Mouse (Mus musculus) hindbrain, embryonic 12.5 days (tissue): ENCODE results near the gene Cdhr3. TPM values are rescaled to one million over a fixed set of nuclear protein-coding genes. Genes with fewer than 3 reads are reported as not detected.
"Not testable (repeated sequence)": the region's sequence is repeated elsewhere in the genome, so short reads cannot be mapped to it uniquely, and the experiment has no call there.

Source experiments
- ATAC-seq: fragments of 200-750 bp; cut with Nextera tagmentation; 2 replicates; pipeline ENCODE4 v1.8.0; 2017; ENCODE audit warnings: moderate TSS enrichment; ENCODE audit not compliant: low FRiP score
- H3K27ac ChIP-seq: fragments of 300-500 bp; sonication (generic); 2 replicates; pipeline ENCODE4 v1.5.1; 2016; ENCODE audit warnings: mild to moderate bottlenecking
- H3K27me3 ChIP-seq: fragments of 300-500 bp; sonication (generic); 2 replicates; pipeline ENCODE4 v1.6.1; 2016; ENCODE audit warnings: mild to moderate bottlenecking
- H3K36me3 ChIP-seq: fragments of 300-500 bp; sonication (generic); 2 replicates; pipeline ENCODE4 v1.6.1; 2016; ENCODE audit warnings: mild to moderate bottlenecking
- H3K4me1 ChIP-seq: fragments of 300-500 bp; sonication (generic); 2 replicates; pipeline ENCODE4 v1.6.1; 2016
- H3K4me2 ChIP-seq: fragments of 300-500 bp; sonication (generic); replicated peaks from 2 replicates; pipeline ENCODE4 v1.6.1; 2016; ENCODE audit warnings: mild to moderate bottlenecking
- H3K4me3 ChIP-seq: fragments of 300-500 bp; sonication (generic); 2 replicates; pipeline ENCODE4 v1.5.1; 2016; ENCODE audit warnings: mild to moderate bottlenecking
- H3K9ac ChIP-seq: fragments of 300-500 bp; sonication (generic); 2 replicates; pipeline ENCODE4 v1.6.1; 2016; ENCODE audit warnings: mild to moderate bottlenecking, moderate library complexity
- H3K9me3 ChIP-seq: fragments of 300-500 bp; sonication (generic); replicated peaks from 2 replicates; pipeline ENCODE4 v1.6.1; 2016; ENCODE audit warnings: mild to moderate bottlenecking
- WGBS: fragments of 180-500 bp; shearing (Covaris S2); methylation state at CpG from one replicate; pipeline ENCODE4 v1.1.7; 2016; 5-methylcytosine and 5-hydroxymethylcytosine counted together
- polyA plus RNA-seq: library from polyadenylated mRNA; unstranded; fragments of >200 nt; fragmentation: Nextera tagmentation; extraction: Ambion mirVana; gene quantifications from 2 replicates; pipeline ENCODE4 v1.2.1, GENCODE M21; 2016

Cdhr3 gene
- polyA plus RNA-seq, 1 experiment from 2014 or later: 0.25 TPM

DNA sequence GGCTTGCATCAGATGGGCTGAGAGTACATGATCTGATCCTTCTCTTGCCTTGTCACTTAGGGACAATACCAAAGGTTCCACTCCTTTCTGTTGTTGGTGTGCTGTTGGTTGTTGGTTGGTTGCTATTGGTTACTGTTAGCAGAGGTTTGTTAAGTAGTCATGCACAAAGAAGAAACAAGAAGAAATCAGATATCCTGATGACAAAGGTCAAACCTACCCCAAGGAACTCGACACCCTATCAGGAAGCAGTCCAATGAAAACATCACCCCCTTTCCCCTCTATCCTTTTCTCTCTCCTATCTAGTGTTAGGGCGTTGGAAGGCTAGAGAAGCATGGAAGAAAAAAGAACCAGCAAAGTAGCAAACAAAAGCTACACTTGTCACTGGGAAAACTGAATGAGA is 23.7 kb downstream of the Cdhr3 start:
- H3K36me3 ChIP-seq: no peaks in the 10 kb centered on the region
- ATAC-seq: no peak
- no peak overlapping the region for H3K4me2 ChIP-seq
- 59% methylated on average over 2 of the region's 2 CpGs for WGBS
- H3K9ac ChIP-seq: no peak overlapping the region
- H3K4me3 ChIP-seq: no peak overlapping the region
- H3K9me3 ChIP-seq: no peaks in the 10 kb centered on the region
- H3K27ac ChIP-seq: no peak overlapping the region
- peaks cover 14% of the 10 kb centered on the region for H3K4me1 ChIP-seq
- no peaks in the 10 kb centered on the region for H3K27me3 ChIP-seq

DNA sequence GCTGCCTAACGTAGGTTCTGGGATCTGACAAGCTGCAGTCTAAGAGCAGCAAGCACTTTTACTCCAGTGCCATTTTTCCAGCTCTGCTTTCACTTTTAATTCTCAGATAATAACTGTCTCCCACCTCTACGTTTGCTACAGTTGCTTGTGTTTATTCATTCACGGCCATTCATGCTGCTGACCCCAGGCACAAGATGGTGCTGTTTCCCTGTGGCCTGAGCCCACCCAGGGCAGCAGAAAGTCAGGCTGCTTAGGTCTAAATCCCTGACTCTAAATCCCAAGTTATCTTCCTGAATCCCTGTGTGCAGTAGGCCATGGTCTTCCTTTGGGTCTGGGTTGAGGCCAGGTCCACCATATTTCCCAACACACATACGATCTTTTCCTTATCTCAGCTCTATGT is 26.3 kb downstream of the Cdhr3 start:
- Histone ChIP-seq H3K4me2 (no peak overlapping the region), H3K4me3 (no peak overlapping the region), H3K4me1 (peaks cover 7% of the 10 kb centered on the region), H3K27me3 (no peaks in the 10 kb centered on the region), H3K9ac (no peak overlapping the region), H3K36me3 (no peaks in the 10 kb centered on the region), H3K9me3 (no peaks in the 10 kb centered on the region), H3K27ac (no peak overlapping the region)
- WGBS: 70% methylated on average over 4 of the region's 4 CpGs
- ATAC-seq: no peak

DNA sequence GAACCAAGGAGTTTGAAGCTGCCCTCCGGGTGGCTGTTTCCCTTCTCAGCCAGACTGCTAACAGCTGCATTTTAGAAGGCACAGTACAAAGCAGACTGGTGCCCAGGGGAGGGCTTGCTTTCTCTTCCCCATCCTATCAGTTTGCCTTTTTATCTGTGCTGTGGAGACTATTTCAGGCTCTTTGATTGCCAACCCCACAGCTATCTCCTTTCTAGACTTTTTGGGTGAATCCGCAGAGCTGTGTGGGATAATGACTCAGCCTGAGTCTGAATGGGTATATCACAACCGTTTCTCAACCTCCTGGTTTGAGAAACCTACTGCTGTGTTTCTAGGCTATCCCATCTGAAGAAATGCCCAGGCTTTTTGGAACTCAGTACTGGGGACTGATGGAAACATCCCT is 27.5 kb downstream of the Cdhr3 start:
- ATAC-seq: no peak
- H3K4me2 ChIP-seq: no peak overlapping the region
- no peak overlapping the region for H3K4me3 ChIP-seq
- H3K27ac ChIP-seq: no peak overlapping the region
- no peaks in the 10 kb centered on the region for H3K27me3 ChIP-seq
- H3K9me3 ChIP-seq: no peaks in the 10 kb centered on the region
- H3K9ac ChIP-seq: no peak overlapping the region
- peaks cover 13% of the 10 kb centered on the region for H3K4me1 ChIP-seq
- no peaks in the 10 kb centered on the region for H3K36me3 ChIP-seq
- 70% methylated on average over 3 of the region's 3 CpGs for WGBS

DNA sequence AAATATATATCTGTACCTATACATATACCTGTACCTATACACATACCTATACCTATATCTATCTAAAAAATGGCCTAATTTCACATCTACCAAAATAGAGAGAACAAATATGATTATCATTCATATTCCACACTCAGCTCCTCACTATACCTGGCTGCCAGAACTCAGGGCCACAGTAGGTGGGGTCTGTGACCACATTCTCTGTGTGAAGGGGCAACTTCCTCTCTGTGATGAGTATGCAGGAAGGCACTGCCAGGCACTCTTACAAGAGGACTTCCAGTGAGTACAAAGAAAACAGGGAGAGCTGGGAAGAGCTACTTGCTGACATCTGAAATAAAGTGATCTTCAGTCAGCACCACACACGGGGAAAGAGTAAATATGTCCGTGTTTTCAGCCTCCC is 28.4 kb downstream of the Cdhr3 start:
- Histone ChIP-seq H3K36me3 (no peaks in the 10 kb centered on the region), H3K4me2 (no peak overlapping the region), H3K4me1 (peaks cover 13% of the 10 kb centered on the region), H3K27ac (no peak overlapping the region), H3K4me3 (no peak overlapping the region), H3K9me3 (no peaks in the 10 kb centered on the region), H3K27me3 (no peaks in the 10 kb centered on the region), H3K9ac (no peak overlapping the region)
- 71% methylated on average over 2 of the region's 2 CpGs for WGBS
- ATAC-seq: no peak

DNA sequence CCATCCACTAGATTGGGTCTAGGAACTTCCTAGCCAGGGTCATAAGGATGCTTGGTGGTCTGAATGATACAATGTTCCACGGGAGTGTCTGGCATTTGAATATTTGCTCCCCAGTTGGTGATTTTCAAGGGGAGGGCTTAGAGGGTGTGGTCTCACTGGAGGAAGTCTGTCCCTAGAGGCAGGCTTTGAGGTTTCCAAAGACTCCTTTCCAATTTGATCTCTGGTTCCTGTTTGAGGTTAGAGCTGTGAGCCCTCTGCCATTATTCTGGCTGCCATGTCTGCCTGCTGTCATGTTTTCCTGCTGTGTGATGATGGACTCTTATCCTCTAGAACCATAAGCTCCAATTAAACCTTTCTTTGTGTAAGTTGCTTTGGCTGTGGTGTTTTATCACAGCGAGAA is 29.4 kb downstream of the Cdhr3 start:
- no peaks in the 10 kb centered on the region for H3K9me3 ChIP-seq
- no peak overlapping the region for H3K4me2 ChIP-seq
- H3K4me1 ChIP-seq: peaks cover 13% of the 10 kb centered on the region
- H3K27ac ChIP-seq: no peak overlapping the region
- H3K4me3 ChIP-seq: no peak overlapping the region
- 0 out of 2 replicates have a peak, but pooled peaks cover 3% of the 10 kb centered on the region for H3K27me3 ChIP-seq
- no peak for ATAC-seq
- WGBS: 76% methylated on average over 2 of the region's 2 CpGs
- no peak overlapping the region for H3K9ac ChIP-seq
- H3K36me3 ChIP-seq: no peaks in the 10 kb centered on the region

DNA sequence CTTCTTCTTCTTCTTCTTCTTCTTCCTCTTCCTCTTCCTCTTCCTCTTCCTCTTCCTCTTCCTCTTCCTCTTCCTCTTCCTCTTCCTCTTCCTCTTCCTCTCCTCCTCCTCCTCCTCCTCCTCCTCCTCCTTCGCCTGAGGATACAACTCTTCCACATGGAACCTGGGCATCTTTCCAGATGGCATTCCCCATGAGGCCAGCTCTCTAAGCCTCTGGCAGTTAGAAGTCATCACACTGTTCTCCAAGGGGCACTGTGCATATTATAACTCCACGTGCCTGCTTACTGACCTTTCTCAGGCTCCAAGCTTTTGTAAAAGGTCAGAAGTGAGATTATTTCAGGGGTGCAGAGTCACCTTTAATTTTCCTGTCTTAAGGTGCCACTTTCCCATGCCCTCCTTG is 30.3 kb downstream of the Cdhr3 start:
- not testable (repeated sequence) for H3K9ac ChIP-seq, H3K4me3 ChIP-seq, H3K9me3 ChIP-seq, H3K27me3 ChIP-seq, ATAC-seq, H3K27ac ChIP-seq, H3K36me3 ChIP-seq, H3K4me2 ChIP-seq
- peaks cover 22% of the 10 kb centered on the region for H3K4me1 ChIP-seq
- WGBS: 77% methylated on average over 2 of the region's 2 CpGs

DNA sequence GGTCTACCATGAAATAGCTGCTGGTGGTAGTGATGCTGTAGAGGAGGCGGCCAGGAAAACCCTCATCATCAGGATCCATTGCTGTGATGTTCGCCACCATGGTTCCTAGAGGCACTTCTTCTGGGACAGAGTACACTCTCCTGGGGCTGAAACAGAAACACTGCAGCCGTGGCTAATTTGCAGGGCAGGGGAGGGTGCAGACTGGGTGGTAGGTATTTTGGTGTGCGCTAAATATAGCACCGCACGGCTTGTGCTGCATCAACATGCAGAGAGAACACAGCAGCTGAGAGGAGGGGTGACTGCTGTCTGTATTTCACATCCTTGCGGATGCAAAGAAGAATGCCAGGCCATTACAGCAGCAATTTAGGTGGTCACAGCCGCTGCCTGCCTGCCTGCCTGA is 31.0 kb downstream of the Cdhr3 start:
- Histone ChIP-seq H3K36me3 (no peaks in the 10 kb centered on the region), H3K4me3 (no peak overlapping the region), H3K27ac (peak overlapping the region; percentile 72), H3K27me3 (0 out of 2 replicates have a peak, but pooled peaks cover 3% of the 10 kb centered on the region), H3K9me3 (no peaks in the 10 kb centered on the region), H3K4me1 (peaks cover 29% of the 10 kb centered on the region), H3K9ac (no peak overlapping the region), H3K4me2 (no peak overlapping the region)
- 44% methylated on average over 8 of the region's 8 CpGs for WGBS
- peak; percentile 30; the same call in 1 of the 2 replicates for ATAC-seq

DNA sequence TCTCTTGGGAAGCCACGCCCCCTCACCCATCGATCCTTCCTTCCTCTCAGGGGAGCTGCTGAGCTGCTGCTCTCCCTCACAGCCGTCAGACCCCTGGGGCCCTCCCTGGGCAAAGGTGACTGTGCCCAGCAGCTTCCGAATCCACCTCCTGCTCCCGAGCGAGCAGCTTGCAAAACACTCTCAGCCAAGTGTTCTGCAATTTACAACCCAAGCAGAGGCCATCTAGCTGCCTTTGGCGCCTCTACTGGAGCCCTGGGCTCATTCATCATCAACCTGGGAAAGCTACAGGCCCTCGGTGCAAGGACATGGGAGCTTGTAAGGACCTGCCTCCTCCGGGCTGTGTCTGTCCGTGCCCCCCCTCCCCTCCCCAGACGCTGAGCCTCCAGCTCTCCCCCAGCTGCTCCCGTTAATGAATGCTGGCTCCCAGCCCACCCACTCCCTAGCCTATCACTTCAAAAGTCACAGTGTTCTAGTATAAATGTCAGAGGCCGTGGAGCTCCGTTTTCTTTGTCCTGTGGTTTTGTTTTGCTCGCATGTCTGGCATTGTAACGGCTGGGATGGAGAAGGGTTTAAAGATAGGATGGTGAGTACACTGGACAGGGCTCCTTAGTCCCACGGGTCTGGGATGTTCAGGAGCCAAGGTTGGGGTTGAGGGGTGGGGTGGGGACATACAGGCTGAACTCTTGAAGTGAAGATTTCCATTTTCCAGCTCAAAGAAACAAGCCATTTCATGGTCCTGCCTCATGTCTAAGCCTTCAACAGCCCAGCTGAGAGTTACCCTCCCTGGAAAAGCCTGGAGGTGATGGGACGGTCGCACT is 35.2 kb downstream of the Cdhr3 start:
- peak overlapping the region; percentile 11; the same call in 1 of the 2 replicates for H3K4me3 ChIP-seq
- peaks cover 31% of the 10 kb centered on the region for H3K4me1 ChIP-seq
- WGBS: 10% methylated on average over 19 of the region's 19 CpGs

DNA sequence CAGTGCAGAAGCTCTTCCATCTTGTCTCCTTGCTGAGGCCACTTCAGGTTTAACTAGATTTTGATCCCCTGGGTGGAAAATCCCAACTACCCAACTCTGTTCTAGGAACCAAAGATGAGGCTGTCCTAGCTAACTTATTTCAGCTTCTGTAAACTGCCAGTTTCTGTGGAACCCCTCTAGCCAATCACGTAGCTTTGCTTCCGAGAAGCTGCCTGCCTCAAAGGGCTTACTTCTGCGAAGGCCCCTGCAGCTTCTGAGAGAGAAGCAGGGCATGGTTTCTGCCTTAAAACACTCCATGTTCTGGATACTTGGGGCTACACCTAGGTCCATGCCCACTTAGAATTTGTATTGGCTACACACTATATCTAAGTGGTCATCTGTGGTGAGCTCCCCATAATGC is 36.1 kb downstream of the Cdhr3 start:
- Histone ChIP-seq H3K4me1 (peaks cover 26% of the 10 kb centered on the region), H3K27ac (no peak overlapping the region), H3K9ac (no peak overlapping the region), H3K27me3 (peaks cover 3% of the 10 kb centered on the region; the same call in 1 of the 2 replicates), H3K4me3 (no peak overlapping the region), H3K36me3 (no peaks in the 10 kb centered on the region), H3K4me2 (no peak overlapping the region), H3K9me3 (no peaks in the 10 kb centered on the region)
- no peak for ATAC-seq
- WGBS: 49% methylated on average over 3 of the region's 3 CpGs

More for the DNA sequence above, 35.2 kb downstream of the Cdhr3 start:
- Histone ChIP-seq H3K9ac (0 out of 2 replicates have a peak overlapping the region, but pooled peaks have one; percentile 41), H3K36me3 (no peaks in the 10 kb centered on the region), H3K9me3 (no peaks in the 10 kb centered on the region), H3K27me3 (peaks cover 3% of the 10 kb centered on the region; the same call in 1 of the 2 replicates), H3K27ac (peak overlapping the region; percentile 82), H3K4me2 (peak overlapping the region; percentile 49)
- peak; percentile 89 for ATAC-seq

DNA sequence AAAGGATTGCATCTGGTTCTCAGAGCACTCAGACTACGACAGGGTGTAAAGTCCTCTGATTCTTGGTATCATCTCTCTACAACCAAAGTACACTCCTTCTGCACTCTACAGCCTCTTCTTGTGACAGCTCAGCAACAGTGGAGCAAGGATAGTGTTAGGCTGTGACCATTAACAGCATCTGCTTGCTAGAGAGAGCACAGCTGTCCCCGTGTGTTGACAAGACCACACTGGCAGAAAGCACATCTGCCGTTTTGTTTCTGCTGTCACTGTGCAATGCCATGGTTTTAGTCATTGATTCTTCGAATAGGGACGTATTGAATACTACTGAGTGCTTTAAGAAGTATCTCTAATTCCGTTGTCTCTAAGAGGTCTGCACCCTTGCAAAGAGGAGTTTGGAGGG is 36.6 kb downstream of the Cdhr3 start:
- 75% methylated on average over 6 of the region's 6 CpGs for WGBS

DNA sequence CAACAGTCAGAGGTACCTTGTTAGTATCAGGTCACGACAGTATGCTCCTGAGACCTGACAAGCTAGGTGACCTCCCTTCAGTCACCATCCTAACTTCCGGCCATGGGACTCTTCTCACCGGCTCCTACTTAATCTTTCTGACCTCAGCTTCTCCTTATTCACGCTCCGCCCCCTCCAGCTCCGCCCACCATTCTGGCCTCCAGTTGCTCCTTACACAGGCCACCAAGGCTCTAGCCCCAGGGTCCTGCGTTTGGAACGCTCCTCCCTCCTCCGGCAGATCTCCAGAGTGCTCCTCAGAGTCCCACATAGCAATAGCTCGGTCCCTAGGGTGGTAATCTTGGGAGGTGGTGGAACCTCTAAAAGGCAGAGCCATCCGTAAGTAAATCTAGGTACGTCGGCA is 38.9 kb downstream of the Cdhr3 start:
- H3K9ac ChIP-seq: no peak overlapping the region
- H3K4me1 ChIP-seq: peaks cover 18% of the 10 kb centered on the region
- no peak overlapping the region for H3K4me3 ChIP-seq
- H3K4me2 ChIP-seq: no peak overlapping the region
- no peaks in the 10 kb centered on the region for H3K36me3 ChIP-seq
- no peak overlapping the region for H3K27ac ChIP-seq
- H3K9me3 ChIP-seq: no peaks in the 10 kb centered on the region
- WGBS: 72% methylated on average over 13 of the region's 13 CpGs
- ATAC-seq: no peak
- H3K27me3 ChIP-seq: peaks cover 3% of the 10 kb centered on the region; the same call in 1 of the 2 replicates

More for the DNA sequence above, 36.6 kb downstream of the Cdhr3 start:
- ATAC-seq: no peak
- Histone ChIP-seq H3K4me3 (no peak overlapping the region), H3K9ac (no peak overlapping the region), H3K9me3 (no peaks in the 10 kb centered on the region), H3K27me3 (peaks cover 3% of the 10 kb centered on the region; the same call in 1 of the 2 replicates), H3K36me3 (no peaks in the 10 kb centered on the region), H3K4me1 (peaks cover 23% of the 10 kb centered on the region), H3K27ac (no peak overlapping the region), H3K4me2 (no peak overlapping the region)

DNA sequence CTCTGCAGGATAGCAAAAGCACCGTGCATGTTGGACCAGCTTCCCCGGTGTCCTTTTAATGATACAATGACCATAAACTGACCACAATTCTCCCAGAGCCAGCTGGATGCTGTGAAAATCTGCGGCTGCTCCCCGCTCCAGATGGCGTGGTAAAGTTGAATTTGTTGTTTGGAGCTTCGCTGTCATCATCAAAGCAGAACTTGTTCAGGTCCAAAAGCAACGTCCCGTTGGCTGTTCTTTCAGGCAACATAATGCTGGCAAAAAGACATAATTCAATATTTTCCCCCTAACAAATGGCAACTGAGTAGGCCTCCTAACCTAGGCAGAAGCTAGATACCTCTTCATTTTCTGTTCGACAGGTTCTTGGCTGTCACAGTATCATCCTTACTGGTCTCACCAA is 39.4 kb downstream of the Cdhr3 start:
- Histone ChIP-seq H3K9me3 (no peaks in the 10 kb centered on the region), H3K4me3 (no peak overlapping the region), H3K36me3 (no peaks in the 10 kb centered on the region), H3K9ac (no peak overlapping the region), H3K27ac (no peak overlapping the region), H3K4me2 (no peak overlapping the region), H3K27me3 (no peaks in the 10 kb centered on the region; the same call in 1 of the 2 replicates), H3K4me1 (peaks cover 18% of the 10 kb centered on the region)
- ATAC-seq: no peak
- WGBS: 84% methylated on average over 9 of the region's 9 CpGs

DNA sequence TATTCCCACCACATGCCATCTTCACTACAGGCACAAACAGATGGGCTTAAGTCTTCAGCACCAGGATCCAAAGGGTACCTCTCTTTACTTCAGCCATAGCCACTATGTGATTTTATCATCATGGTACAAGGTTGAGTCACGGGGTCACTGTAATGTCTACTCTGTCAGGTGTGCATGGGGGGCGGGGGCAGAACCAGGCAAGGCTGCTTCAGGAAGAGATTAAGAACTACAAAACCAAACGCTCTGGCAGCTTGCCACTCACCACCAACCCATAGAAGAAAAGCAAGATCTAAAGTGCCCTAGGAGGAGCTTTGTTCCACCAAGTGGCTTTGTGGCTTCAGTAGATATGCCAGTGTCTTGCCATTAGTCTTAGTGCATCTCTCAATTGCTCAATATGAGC is 44.3 kb downstream of the Cdhr3 start:
- no peak overlapping the region for H3K4me3 ChIP-seq
- peaks cover 11% of the 10 kb centered on the region for H3K4me1 ChIP-seq
- no peaks in the 10 kb centered on the region for H3K9me3 ChIP-seq
- H3K27me3 ChIP-seq: no peaks in the 10 kb centered on the region
- no peak overlapping the region for H3K27ac ChIP-seq
- WGBS: 86% methylated on average over 3 of the region's 3 CpGs
- no peak for ATAC-seq
- H3K36me3 ChIP-seq: no peaks in the 10 kb centered on the region
- H3K9ac ChIP-seq: no peak overlapping the region
- H3K4me2 ChIP-seq: no peak overlapping the region
